Mouse (Mus musculus) frontal cortex, postnatal 36 days (tissue): Measurements from ENCODE around the gene Slc25a41.

ENCODE experiments used
- DNase-seq, 2 experiments: peaks; one replicate each; pipeline ENCODE4 v3.0.0; 2022; ENCODE audit warnings: low spot score in 2 of 2

Slc25a41 gene

DNA sequence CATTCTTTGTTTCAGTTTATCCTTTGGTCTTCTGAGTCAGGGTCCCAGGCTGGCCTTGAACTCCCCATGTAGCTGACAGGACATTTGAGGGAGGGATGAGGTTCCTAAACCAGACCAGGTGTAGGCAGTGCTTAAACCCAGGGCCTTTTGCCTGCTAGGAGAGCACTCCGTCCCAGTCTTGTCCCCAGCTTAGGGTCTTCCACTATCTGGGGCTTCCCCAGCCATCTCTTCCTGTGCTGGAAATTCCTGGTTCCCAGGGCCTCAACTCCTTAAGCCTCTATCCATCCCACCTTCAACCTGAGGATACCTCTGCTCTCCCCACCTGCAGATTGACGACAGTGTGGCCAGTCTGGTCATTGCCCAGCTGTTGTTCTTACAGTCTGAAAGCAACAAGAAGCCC, 50.5 kb downstream of the Slc25a41 start:
- DNase-seq: no peak

GRCm38 (mm10) chr17:56990115-56990746, 51.2 kb downstream of the Slc25a41 start, which contains the start of gene Clpp:
Clpp (plus strand) TSS chr17:56990305.
- DNase-seq: peak; percentile 92 to 97

GRCm38 (mm10) chr17:56989467-56990114, 51.9 kb downstream of the Slc25a41 start:
- peak in 1 of 2 experiments; percentile 86 for DNase-seq

- DNase-seq: no peak
These were observed 52.5 kb downstream of the Slc25a41 start for GRCm38 (mm10) chr17:56988921-56989430.

- DNase-seq: no peak
These were observed 53.0 kb downstream of the Slc25a41 start for GRCm38 (mm10) chr17:56988441-56988840.

DNA sequence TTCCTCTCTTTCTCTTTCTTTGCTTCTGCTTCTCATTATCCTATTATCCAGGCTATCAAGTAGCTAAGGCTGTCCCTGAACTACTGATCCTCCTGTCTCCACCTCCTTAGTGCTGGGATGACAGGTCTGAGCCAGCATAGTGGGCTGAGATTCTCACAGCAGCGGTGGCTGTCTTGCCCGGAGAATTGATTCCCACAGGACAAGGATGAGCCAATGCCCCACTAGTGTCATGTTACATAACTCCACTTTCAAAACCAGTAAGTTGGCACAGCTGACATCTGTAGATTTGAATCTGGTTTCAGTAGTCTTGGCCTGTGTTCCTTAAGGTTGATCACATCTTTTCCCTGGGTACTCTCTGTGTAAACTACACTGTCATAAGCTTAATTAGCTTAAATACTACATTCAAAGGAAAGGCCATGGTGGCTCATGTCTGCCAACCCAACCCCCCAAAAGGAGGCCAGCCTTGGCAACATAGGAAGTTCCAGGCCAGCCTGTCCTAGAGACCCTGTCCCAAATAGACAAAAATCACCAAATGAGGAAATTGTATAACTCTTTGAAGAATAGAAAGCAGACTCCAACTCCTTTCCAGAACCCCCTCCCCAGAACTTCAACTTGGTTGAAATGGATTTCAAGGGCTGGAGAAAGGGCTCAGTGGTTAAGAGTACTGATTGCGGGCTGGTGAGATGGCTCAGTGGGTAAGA, 55.2 kb downstream of the Slc25a41 start:
- DNase-seq: no peak

- DNase-seq: no peak
These were observed 55.8 kb downstream of the Slc25a41 start for GRCm38 (mm10) chr17:56985656-56986055.

GRCm38 (mm10) chr17:56984886-56985285, 56.6 kb downstream of the Slc25a41 start:
- no peak for DNase-seq
